Mouse (Mus musculus): ENCODE results near the gene H2-T24. TPM values are rescaled to one million over a fixed set of nuclear protein-coding genes. Genes with fewer than 3 reads are reported as not detected.

The H2-T24 gene
- polyA plus RNA-seq, 1 experiment from 2014 or later, result 4.8 TPM

GRCm38 (mm10) chr17:35967621-35968020 is 52.7 kb downstream of the H2-T24 start:
- 87% methylated on average over 2 of the region's 2 CpGs for WGBS
- H3K27me3 ChIP-seq (replicated peaks; ENCODE audit: low read depth, poor library complexity, severe bottlenecking), result no peaks in the 10 kb centered on the region
- no peak overlapping the region for H3K27ac ChIP-seq (replicated peaks)
- peaks cover 17% of the 10 kb centered on the region for H3K4me1 ChIP-seq
- no peak for DNase-seq (ENCODE audit: low spot score)
- peaks cover 59% of the 10 kb centered on the region for H3K36me3 ChIP-seq (replicated peaks)
- H3K9me3 ChIP-seq, result no peaks in the 10 kb centered on the region
- no peak overlapping the region for H3K4me3 ChIP-seq

- Histone ChIP-seq H3K27me3 (replicated peaks; ENCODE audit: low read depth, poor library complexity, severe bottlenecking) (no peaks in the 10 kb centered on the region), H3K9me3 (no peaks in the 10 kb centered on the region), H3K36me3 (replicated peaks) (peaks cover 95% of the 10 kb centered on the region), H3K4me3 (no peak overlapping the region), H3K4me1 (peaks cover 3% of the 10 kb centered on the region; the same call in 1 of the 2 replicates), H3K27ac (replicated peaks) (no peak overlapping the region)
- no peak for DNase-seq (ENCODE audit: low spot score)
- 88% methylated on average over 10 of the region's 10 CpGs for WGBS
These were observed 57.1 kb downstream of the H2-T24 start for GRCm38 (mm10) chr17:35963279-35963678.

- H3K9me3 ChIP-seq, result no peaks in the 10 kb centered on the region
- H3K4me3 ChIP-seq, result no peak overlapping the region
- no peaks in the 10 kb centered on the region for H3K27me3 ChIP-seq (replicated peaks; ENCODE audit: low read depth, poor library complexity, severe bottlenecking)
- peaks cover 90% of the 10 kb centered on the region for H3K36me3 ChIP-seq (replicated peaks)
- DNase-seq (ENCODE audit: low spot score), result no peak
- H3K4me1 ChIP-seq, result no peaks in the 10 kb centered on the region
- no peak overlapping the region for H3K27ac ChIP-seq (replicated peaks)
- 96% methylated on average over 15 of the region's 15 CpGs for WGBS
These were observed 61.7 kb downstream of the H2-T24 start for GRCm38 (mm10) chr17:35958533-35959223.

MicroRNAs encoded within 50 kb of the gene (microRNA counts, 519-probe panel; counts per million panel counts)
- 188 counts per million, percentile 57 among the panel's probes with 10 or more counts for microRNA mmu-miR-877

Small RNA genes lying within 50 kb of the gene (microRNA-seq; reads per million reads assigned to microRNA genes)
- gene Mir877, result 175 reads per million, percentile 55 among the genes with 10 or more reads in this experiment

Other genes starting within 250 kb of the H2-T24 start
- gene Ier3, start 198.9 kb downstream of the H2-T24 start, polyA plus RNA-seq (2016; fragmentation: Nextera tagmentation; extraction: Ambion mirVana), result 3.7 and 4.4 TPM in 2 replicates
- gene Flot1, start 197.3 kb downstream of the H2-T24 start, polyA plus RNA-seq (2016; fragmentation: Nextera tagmentation; extraction: Ambion mirVana), result 45.9 and 49.2 TPM in 2 replicates
- 1,654 and 1,662 TPM in 2 replicates for gene Tubb5, start 182.3 kb downstream of the H2-T24 start, polyA plus RNA-seq (2016; fragmentation: Nextera tagmentation; extraction: Ambion mirVana)
- gene Mdc1, start 179.0 kb downstream of the H2-T24 start, polyA plus RNA-seq (2016; fragmentation: Nextera tagmentation; extraction: Ambion mirVana), result 18.4 and 21.2 TPM in 2 replicates
- 64.6 and 65.1 TPM in 2 replicates for gene Nrm, start 159.2 kb downstream of the H2-T24 start, polyA plus RNA-seq (2016; fragmentation: Nextera tagmentation; extraction: Ambion mirVana)
- gene Ppp1r18, start 155.0 kb downstream of the H2-T24 start, polyA plus RNA-seq (2016; fragmentation: Nextera tagmentation; extraction: Ambion mirVana), result 27.4 and 29.7 TPM in 2 replicates
- 52.6 and 60.7 TPM in 2 replicates for gene Dhx16, start 140.7 kb downstream of the H2-T24 start, polyA plus RNA-seq (2016; fragmentation: Nextera tagmentation; extraction: Ambion mirVana)
- 27.5 and 28.6 TPM in 2 replicates for gene 2310061I04Rik, start 123.1 kb downstream of the H2-T24 start, polyA plus RNA-seq (2016; fragmentation: Nextera tagmentation; extraction: Ambion mirVana)
- 117 and 130 TPM in 2 replicates for gene Atat1, start 110.5 kb downstream of the H2-T24 start, polyA plus RNA-seq (2016; fragmentation: Nextera tagmentation; extraction: Ambion mirVana)
- gene Mrps18b, start 104.2 kb downstream of the H2-T24 start, polyA plus RNA-seq (2016; fragmentation: Nextera tagmentation; extraction: Ambion mirVana), result 96.0 and 96.3 TPM in 2 replicates
- 59.7 and 61.2 TPM in 2 replicates for gene Ppp1r10, start 104.1 kb downstream of the H2-T24 start, polyA plus RNA-seq (2016; fragmentation: Nextera tagmentation; extraction: Ambion mirVana)
- gene Abcf1, start 50.8 kb downstream of the H2-T24 start, polyA plus RNA-seq (2016; fragmentation: Nextera tagmentation; extraction: Ambion mirVana), result 116 and 120 TPM in 2 replicates
- 61.1 and 62.1 TPM in 2 replicates for gene Gnl1, start 40.7 kb downstream of the H2-T24 start, polyA plus RNA-seq (2016; fragmentation: Nextera tagmentation; extraction: Ambion mirVana)
- 44.0 and 47.2 TPM in 2 replicates for gene Prr3, start 40.3 kb downstream of the H2-T24 start, polyA plus RNA-seq (2016; fragmentation: Nextera tagmentation; extraction: Ambion mirVana)
- 1.8 and 2.3 TPM in 2 replicates for gene H2-T23, start 12.3 kb upstream of the H2-T24 start, polyA plus RNA-seq (2016; fragmentation: Nextera tagmentation; extraction: Ambion mirVana)
- 7.4 and 9.0 TPM in 2 replicates for gene H2-T22, start 22.2 kb upstream of the H2-T24 start, polyA plus RNA-seq (2016; fragmentation: Nextera tagmentation; extraction: Ambion mirVana)
- gene Gm6034, start 22.4 kb upstream of the H2-T24 start, polyA plus RNA-seq (2016; fragmentation: Nextera tagmentation; extraction: Ambion mirVana), result not detected in 2 replicates
- gene Gm11127, start 37.8 kb upstream of the H2-T24 start, polyA plus RNA-seq (2016; fragmentation: Nextera tagmentation; extraction: Ambion mirVana), result not detected in 2 replicates
- not detected in 2 replicates for gene Gm19684, start 101.1 kb upstream of the H2-T24 start, polyA plus RNA-seq (2016; fragmentation: Nextera tagmentation; extraction: Ambion mirVana)
- not detected in 2 replicates for gene Gm7030, start 108.9 kb upstream of the H2-T24 start, polyA plus RNA-seq (2016; fragmentation: Nextera tagmentation; extraction: Ambion mirVana)
- 0.11 TPM in 1 of 2 replicates, not detected in the other for gene Gm8909, start 148.0 kb upstream of the H2-T24 start, polyA plus RNA-seq (2016; fragmentation: Nextera tagmentation; extraction: Ambion mirVana)
- not detected in 2 replicates for gene H2-T3, start 169.7 kb upstream of the H2-T24 start, polyA plus RNA-seq (2016; fragmentation: Nextera tagmentation; extraction: Ambion mirVana)
- gene Rpp21, start 237.5 kb upstream of the H2-T24 start, polyA plus RNA-seq (2016; fragmentation: Nextera tagmentation; extraction: Ambion mirVana), result 86.2 and 95.7 TPM in 2 replicates